Mouse (Mus musculus): ENCODE measurements around the gene Hspb2. TPM values are rescaled to one million over a fixed set of nuclear protein-coding genes. Genes with fewer than 3 reads are reported as not detected.

The Hspb2 gene
- polyA plus RNA-seq, 1 experiment = 36.4 TPM

- Histone ChIP-seq H3K36me3 (ENCODE audit: control insufficient read depth, insufficient read depth) (no peaks in the 10 kb centered on the region), H3ac (ENCODE audit: control insufficient read depth, insufficient read length, low read depth) (no peak overlapping the region), H3K27me3 (ENCODE audit: control insufficient read depth, insufficient read depth, insufficient read length) (no peaks in the 10 kb centered on the region), H3K4me3 (ENCODE audit: insufficient read depth, poor library complexity, severe bottlenecking) (no peak overlapping the region), H3K79me3 (ENCODE audit: low read depth) (no peaks in the 10 kb centered on the region), H3K79me2 (ENCODE audit: control insufficient read depth, insufficient read depth) (no peaks in the 10 kb centered on the region)
- TF ChIP-seq CTCF (IDR thresholded peaks at IDR 0.05; ENCODE audit: control insufficient read depth, insufficient read depth, insufficient read length) (peak; percentile 56), CEBPB (IDR thresholded peaks at IDR 0.05; ENCODE audit: low read depth) (no peak)
These were observed 17.2 kb downstream of the Hspb2 start for GRCm38 (mm10) chr9:50734989-50735388.

DNA sequence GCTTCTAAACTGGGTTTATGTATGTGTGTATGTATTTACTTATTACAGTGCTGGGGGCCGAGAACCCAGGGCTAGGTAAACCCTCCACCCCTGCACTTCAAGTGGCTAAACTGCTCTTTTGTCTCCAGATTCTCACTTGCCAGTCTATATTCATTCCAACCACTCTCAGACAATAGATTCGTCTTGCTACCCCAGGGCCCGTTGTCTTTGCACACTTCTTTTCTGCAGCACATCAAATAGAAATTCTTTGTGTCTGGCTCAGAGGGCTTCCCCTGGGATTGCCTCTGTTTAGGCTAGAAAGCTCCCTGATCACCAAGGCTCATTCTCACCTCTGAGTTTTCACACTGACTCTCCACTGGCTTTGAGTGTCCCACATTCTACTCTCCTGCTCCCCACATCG lies 19.6 kb downstream of the Hspb2 start:
- H3K4me3 ChIP-seq (ENCODE audit: insufficient read depth, poor library complexity, severe bottlenecking) = no peak overlapping the region
- H3K79me3 ChIP-seq (ENCODE audit: low read depth) = no peaks in the 10 kb centered on the region
- H3K27me3 ChIP-seq (ENCODE audit: control insufficient read depth, insufficient read depth, insufficient read length) = no peaks in the 10 kb centered on the region
- H3K79me2 ChIP-seq (ENCODE audit: control insufficient read depth, insufficient read depth) = no peaks in the 10 kb centered on the region
- no peak for TF ChIP-seq CEBPB (IDR thresholded peaks at IDR 0.05; ENCODE audit: low read depth)
- H3ac ChIP-seq (ENCODE audit: control insufficient read depth, insufficient read length, low read depth) = no peak overlapping the region
- H3K36me3 ChIP-seq (ENCODE audit: control insufficient read depth, insufficient read depth) = no peaks in the 10 kb centered on the region

DNA sequence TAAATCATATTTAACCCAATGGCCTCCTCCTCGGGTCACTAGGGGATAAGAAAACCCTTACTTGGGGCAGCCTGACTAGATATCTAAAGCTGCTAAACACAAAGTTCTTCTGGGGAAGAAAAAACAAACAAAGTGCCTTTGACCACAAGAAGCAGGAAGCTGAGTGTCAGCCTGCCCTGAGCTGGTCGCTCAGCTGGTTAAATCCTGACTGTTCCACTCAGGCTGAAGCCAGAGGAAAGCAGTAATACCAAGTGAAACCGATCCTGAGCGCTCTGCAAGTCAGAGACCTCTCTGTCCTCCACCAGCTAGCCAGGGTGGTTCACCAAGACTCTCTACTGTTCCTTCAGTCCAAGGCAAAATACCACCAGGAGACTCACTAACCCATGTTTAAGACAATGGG lies 22.6 kb downstream of the Hspb2 start:
- H3K4me3 ChIP-seq (ENCODE audit: insufficient read depth, poor library complexity, severe bottlenecking) = no peak overlapping the region
- no peaks in the 10 kb centered on the region for H3K79me2 ChIP-seq (ENCODE audit: control insufficient read depth, insufficient read depth)

GRCm38 (mm10) chr9:50727925-50728651 lies 24.1 kb downstream of the Hspb2 start:
- no peaks in the 10 kb centered on the region for H3K79me3 ChIP-seq (ENCODE audit: low read depth)
- TF ChIP-seq USF1 (IDR thresholded peaks at IDR 0.05; ENCODE audit: low read depth) = no peak
- TF ChIP-seq MAX (IDR thresholded peaks at IDR 0.05) = no peak
- TF ChIP-seq MYOD1 (IDR thresholded peaks at IDR 0.05; ENCODE audit: control insufficient read depth, insufficient read length, low read depth) = no peak
- TF ChIP-seq MYOG (IDR thresholded peaks at IDR 0.05; ENCODE audit: control insufficient read depth, extremely low read depth, insufficient read length) = no peak
- no peak for TF ChIP-seq CEBPB (IDR thresholded peaks at IDR 0.05; ENCODE audit: low read depth)
- no peak for TF ChIP-seq CTCF (IDR thresholded peaks at IDR 0.05; ENCODE audit: control insufficient read depth, insufficient read depth, insufficient read length)
- TF ChIP-seq FOSL1 (IDR thresholded peaks at IDR 0.05; ENCODE audit: insufficient read depth, low read length, poor library complexity, severe bottlenecking) = no peak
- H3K36me3 ChIP-seq (ENCODE audit: control insufficient read depth, insufficient read depth) = no peaks in the 10 kb centered on the region
- no peaks in the 10 kb centered on the region for H3K27me3 ChIP-seq (ENCODE audit: control insufficient read depth, insufficient read depth, insufficient read length)
- peak overlapping the region; percentile 38 for H3ac ChIP-seq (ENCODE audit: control insufficient read depth, insufficient read length, low read depth)
- H3K79me2 ChIP-seq (ENCODE audit: control insufficient read depth, insufficient read depth) = no peaks in the 10 kb centered on the region
- H3K4me3 ChIP-seq (ENCODE audit: insufficient read depth, poor library complexity, severe bottlenecking) = peak overlapping the region; percentile 32

More for the DNA sequence above, 22.6 kb downstream of the Hspb2 start:
- no peak overlapping the region for H3ac ChIP-seq (ENCODE audit: control insufficient read depth, insufficient read length, low read depth)
- no peak for TF ChIP-seq MYOG (IDR thresholded peaks at IDR 0.05; ENCODE audit: control insufficient read depth, extremely low read depth, insufficient read length)
- no peak for TF ChIP-seq CTCF (IDR thresholded peaks at IDR 0.05; ENCODE audit: control insufficient read depth, insufficient read depth, insufficient read length)
- no peak for TF ChIP-seq MAX (IDR thresholded peaks at IDR 0.05)
- no peak for TF ChIP-seq CEBPB (IDR thresholded peaks at IDR 0.05; ENCODE audit: low read depth)
- TF ChIP-seq MYOD1 (IDR thresholded peaks at IDR 0.05; ENCODE audit: control insufficient read depth, insufficient read length, low read depth) = no peak
- TF ChIP-seq FOSL1 (IDR thresholded peaks at IDR 0.05; ENCODE audit: insufficient read depth, low read length, poor library complexity, severe bottlenecking) = no peak
- TF ChIP-seq USF1 (IDR thresholded peaks at IDR 0.05; ENCODE audit: low read depth) = no peak
- H3K79me3 ChIP-seq (ENCODE audit: low read depth) = no peaks in the 10 kb centered on the region
- H3K27me3 ChIP-seq (ENCODE audit: control insufficient read depth, insufficient read depth, insufficient read length) = no peaks in the 10 kb centered on the region
- H3K36me3 ChIP-seq (ENCODE audit: control insufficient read depth, insufficient read depth) = no peaks in the 10 kb centered on the region

DNA sequence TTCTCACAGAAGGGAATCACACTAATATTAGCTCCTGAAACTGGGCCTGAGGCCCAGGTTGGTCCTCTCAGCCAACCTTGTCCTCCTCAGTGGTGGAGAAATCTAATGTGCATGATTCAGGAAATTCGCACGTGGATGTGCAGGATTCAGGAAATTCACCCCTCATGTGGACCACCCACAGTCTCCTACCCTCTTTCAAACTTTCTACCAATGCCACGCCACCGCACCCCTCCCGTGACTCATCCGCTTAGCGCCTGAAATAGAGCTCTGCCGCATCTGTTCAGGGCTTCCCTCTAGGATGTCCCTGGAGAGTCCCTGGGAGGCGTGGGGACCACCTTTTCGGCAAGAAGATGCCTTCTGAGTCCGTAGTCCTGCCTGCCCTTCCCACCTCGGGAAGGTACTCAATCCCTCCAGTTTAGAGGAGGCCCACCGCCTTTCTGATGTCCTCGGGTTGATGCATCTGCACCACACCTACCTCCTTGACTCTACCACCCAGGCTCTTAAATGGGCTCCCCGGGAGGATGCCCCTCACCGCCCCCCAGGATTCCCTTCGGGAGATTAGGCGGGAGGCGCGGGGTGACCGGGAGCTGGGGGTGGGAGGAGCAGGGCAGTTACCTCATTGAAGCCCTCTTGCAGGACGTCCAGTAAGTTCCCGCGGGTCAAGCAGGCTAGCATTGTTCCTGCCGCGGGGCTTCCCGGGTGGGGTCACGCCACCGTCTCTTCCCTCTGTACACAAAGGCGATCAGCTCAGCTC lies 24.8 kb downstream of the Hspb2 start:
- Histone ChIP-seq H3K27me3 (ENCODE audit: control insufficient read depth, insufficient read depth, insufficient read length) (no peaks in the 10 kb centered on the region), H3K4me3 (ENCODE audit: insufficient read depth, poor library complexity, severe bottlenecking) (peak overlapping the region; percentile 32), H3ac (ENCODE audit: control insufficient read depth, insufficient read length, low read depth) (peak overlapping the region; percentile 63), H3K79me3 (ENCODE audit: low read depth) (no peaks in the 10 kb centered on the region), H3K79me2 (ENCODE audit: control insufficient read depth, insufficient read depth) (no peaks in the 10 kb centered on the region), H3K36me3 (ENCODE audit: control insufficient read depth, insufficient read depth) (no peaks in the 10 kb centered on the region)
- no peak for TF ChIP-seq MYOG (IDR thresholded peaks at IDR 0.05; ENCODE audit: control insufficient read depth, extremely low read depth, insufficient read length)
- TF ChIP-seq FOSL1 (IDR thresholded peaks at IDR 0.05; ENCODE audit: insufficient read depth, low read length, poor library complexity, severe bottlenecking) = no peak
- TF ChIP-seq MYOD1 (IDR thresholded peaks at IDR 0.05; ENCODE audit: control insufficient read depth, insufficient read length, low read depth) = peak; percentile 46
- TF ChIP-seq CTCF (IDR thresholded peaks at IDR 0.05; ENCODE audit: control insufficient read depth, insufficient read depth, insufficient read length) = no peak
- TF ChIP-seq USF1 (IDR thresholded peaks at IDR 0.05; ENCODE audit: low read depth) = no peak
- TF ChIP-seq CEBPB (IDR thresholded peaks at IDR 0.05; ENCODE audit: low read depth) = no peak
- no peak for TF ChIP-seq MAX (IDR thresholded peaks at IDR 0.05)
